Mouse (Mus musculus) heart, postnatal 0 days (tissue): ENCODE data around the gene Grid2.

ENCODE experiments used
- CTCF ChIP-seq: IDR thresholded peaks from 2 replicates; pipeline ENCODE4 v1.5.1; 2016; ENCODE audit warnings: antibody characterized with exemption, control low read depth, low read depth
- EP300 ChIP-seq: IDR thresholded peaks from 2 replicates; pipeline ENCODE4 v1.6.1; 2016; ENCODE audit warnings: antibody characterized with exemption, low read depth

DNA sequence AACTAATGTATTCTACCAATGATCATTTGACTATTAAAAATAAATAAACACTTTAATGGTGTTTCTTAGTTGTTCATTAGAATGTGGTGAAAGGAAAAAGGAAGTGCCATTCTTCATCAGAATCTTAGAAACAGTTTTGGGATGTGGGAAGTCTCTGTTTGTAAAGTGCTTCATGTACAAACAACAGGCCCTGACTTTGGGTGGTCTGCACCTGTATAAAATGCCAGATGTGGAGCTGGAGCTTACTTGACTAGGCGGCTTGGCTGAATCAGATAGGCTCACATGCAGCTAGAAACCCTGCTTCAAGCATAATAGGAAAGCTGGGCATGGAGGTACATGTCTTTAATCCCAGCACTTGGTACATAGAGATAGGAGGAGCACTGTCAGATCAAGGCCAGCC lies 791.1 kb downstream of the Grid2 start:
- TF ChIP-seq CTCF (no peak), EP300 (no peak)
